Mouse (Mus musculus): ENCODE measurements around the gene Pias1.
"Not testable (repeated sequence)": the region's sequence is repeated elsewhere in the genome, so short reads cannot be mapped to it uniquely, and the experiment has no call there.

Gene Pias1

GRCm38 (mm10) chr9:62935854-62936253 lies 51.9 kb downstream of the Pias1 start:
- no peak for DNase-seq

- DNase-seq = no peak
These were observed 52.9 kb downstream of the Pias1 start for GRCm38 (mm10) chr9:62934700-62935400.

- no peak for DNase-seq
These were observed 55.0 kb downstream of the Pias1 start for GRCm38 (mm10) chr9:62932575-62933339.

GRCm38 (mm10) chr9:62924886-62925610 lies 62.7 kb downstream of the Pias1 start:
- DNase-seq = no peak

GRCm38 (mm10) chr9:62920877-62921276 lies 66.8 kb downstream of the Pias1 start:
- DNase-seq = no peak

- DNase-seq = no peak
These were observed 70.7 kb downstream of the Pias1 start for GRCm38 (mm10) chr9:62917059-62917458.

- no peak for DNase-seq
These were observed 74.2 kb downstream of the Pias1 start for GRCm38 (mm10) chr9:62913390-62914069.

- no peak for DNase-seq
These were observed 82.7 kb downstream of the Pias1 start for GRCm38 (mm10) chr9:62905039-62905438.

GRCm38 (mm10) chr9:62903841-62904240 lies 83.9 kb downstream of the Pias1 start:
- DNase-seq = no peak

GRCm38 (mm10) chr9:62901736-62902135 lies 86.0 kb downstream of the Pias1 start:
- DNase-seq = no peak

- no peak for DNase-seq
These were observed 93.2 kb downstream of the Pias1 start for GRCm38 (mm10) chr9:62894486-62894885.

- no peak for DNase-seq
These were observed 105.9 kb downstream of the Pias1 start for GRCm38 (mm10) chr9:62881871-62882270.

- DNase-seq = no peak
These were observed 109.9 kb downstream of the Pias1 start for GRCm38 (mm10) chr9:62877825-62878224.

GRCm38 (mm10) chr9:62876966-62877616 lies 110.6 kb downstream of the Pias1 start:
- DNase-seq = no peak

GRCm38 (mm10) chr9:62870728-62871127 lies 117.0 kb downstream of the Pias1 start:
- no peak for DNase-seq

- DNase-seq = not testable (repeated sequence)
These were observed 118.5 kb downstream of the Pias1 start for GRCm38 (mm10) chr9:62869236-62869635.

- no peak for DNase-seq
These were observed 126.9 kb downstream of the Pias1 start for GRCm38 (mm10) chr9:62860866-62861265.

- not testable (repeated sequence) for DNase-seq
These were observed 127.6 kb downstream of the Pias1 start for GRCm38 (mm10) chr9:62860102-62860501.

GRCm38 (mm10) chr9:62858266-62859019 lies 129.3 kb downstream of the Pias1 start:
- DNase-seq = no peak

GRCm38 (mm10) chr9:62857719-62858261 lies 129.9 kb downstream of the Pias1 start, which contains the start of gene Calml4:
TSS of gene Calml4 (plus strand) at chr9:62858080.
- DNase-seq = no peak

- DNase-seq = no peak
These were observed 130.5 kb downstream of the Pias1 start for GRCm38 (mm10) chr9:62857216-62857615.

Data from thymus, adult 18-20 months (tissue).